Mouse (Mus musculus): Measurements from ENCODE around the gene H3f3a.
A peak's percentile ranks its signal among the peaks of the same experiment; 100 is the strongest.

DNA sequence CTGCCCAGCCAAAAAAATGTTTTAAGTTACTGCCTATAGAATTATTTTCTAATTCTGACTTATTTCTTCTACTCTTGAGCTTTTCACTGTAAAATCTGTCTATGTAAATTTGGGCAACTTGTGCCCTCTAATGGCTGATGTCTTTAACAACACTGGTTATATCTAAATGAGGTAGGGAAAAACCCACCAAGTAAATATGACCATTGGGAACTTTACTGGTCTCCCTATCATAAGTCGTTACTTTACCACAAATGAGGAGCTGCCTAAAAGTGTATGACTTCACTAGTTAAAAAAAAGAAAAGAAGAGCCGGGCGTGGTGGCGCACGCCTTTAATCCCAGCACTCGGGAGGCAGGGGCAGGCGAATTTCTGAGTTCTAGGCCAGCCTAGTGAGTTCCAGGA, 2.8 kb downstream of the H3f3a start:
- TF ChIP-seq CTCF (IDR thresholded peaks at IDR 0.05; ENCODE audit: low read depth), result peak; percentile 50
- no peak for TF ChIP-seq EP300 (IDR thresholded peaks at IDR 0.05; ENCODE audit: low read depth)
